ENCODE assay signal across 8 mouse cellular contexts in the genomic region with DNA sequence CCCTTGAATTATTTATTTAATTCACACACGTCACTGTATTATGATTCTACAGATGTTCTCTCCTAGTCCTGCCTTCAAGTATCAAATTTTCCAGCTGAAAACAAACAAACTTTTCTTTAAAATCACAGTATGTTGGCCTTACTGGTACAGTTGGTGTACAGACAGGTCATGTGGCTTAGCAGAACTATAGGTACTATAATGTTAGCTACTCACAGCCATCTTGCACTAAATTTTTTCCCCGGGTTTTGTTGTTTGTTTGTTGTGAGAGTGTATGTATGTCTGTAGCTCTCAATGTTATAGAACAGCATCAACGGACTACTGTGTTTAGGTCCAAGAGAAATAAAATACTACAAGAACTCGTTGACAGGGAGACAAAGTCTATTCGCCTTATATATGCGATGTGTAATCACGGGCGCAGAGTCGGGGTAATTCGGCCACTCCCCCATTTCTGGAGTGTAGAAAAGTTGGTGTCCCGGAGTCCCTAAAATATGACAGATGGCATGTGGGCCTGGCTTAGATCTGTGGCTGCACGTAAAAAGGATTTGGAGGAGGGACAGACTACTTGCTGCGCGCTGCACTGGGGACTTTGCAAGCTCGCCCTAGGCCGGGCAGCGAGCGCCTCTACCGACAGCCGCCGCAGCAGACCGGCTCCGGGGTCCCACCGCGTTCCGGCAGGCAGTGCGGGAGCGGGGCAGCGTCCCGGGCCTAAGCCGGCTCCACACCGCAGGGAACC. TPM values are rescaled to one million over a fixed set of nuclear protein-coding genes. Genes with fewer than 3 reads are reported as not detected.
A peak's percentile ranks its signal among the peaks of the same experiment; 100 is the strongest.
DNase-seq lines count a peak whose midpoint lies in the region; ATAC-seq and TF ChIP-seq lines count a peak whose summit lies in the region.

No protein-coding gene starts in this region.

- no peak for DNase-seq in heart, postnatal 14 days
- DNase-seq in ES-E14 (ENCODE audit: low read depth, low spot score) = peak; percentile 22
- no peak for DNase-seq in forebrain, embryonic 10.5 days (ENCODE audit: extremely low spot score, low spot score)
- DNase-seq in T-cell, adult 2 months (ENCODE audit: low spot score) = no peak
- no peak for DNase-seq in adrenal gland, adult 2 months

- H3K9me3 ChIP-seq in heart, embryonic 14.5 days (ENCODE audit: control insufficient read depth, low read length) = no peaks in the 10 kb centered on the region
- H3K9me3 ChIP-seq in ES-E14 (ENCODE audit: control insufficient read depth, insufficient read depth, low read depth, low read length) = no peaks in the 10 kb centered on the region
- no peaks in the 10 kb centered on the region for H3K9me3 ChIP-seq in forebrain, embryonic 10.5 days
- no peaks in the 10 kb centered on the region for H3K9me3 ChIP-seq in limb, embryonic 15.5 days
- no peaks in the 10 kb centered on the region for H3K9me3 ChIP-seq in stomach, embryonic 14.5 days (ENCODE audit: control insufficient read depth, low read depth, low read length)

- 2% methylated on average over 31 of the region's 32 CpGs for WGBS in heart, embryonic 14.5 days
- WGBS in forebrain, embryonic 10.5 days = 3% methylated on average over 32 of the region's 32 CpGs
- WGBS in limb, embryonic 15.5 days = under 1% methylated on average over 32 of the region's 32 CpGs
- 1% methylated on average over 32 of the region's 32 CpGs for WGBS in stomach, embryonic 14.5 days

- H3K36me3 ChIP-seq in heart, embryonic 14.5 days (ENCODE audit: control insufficient read depth, insufficient read depth, low read length) = peaks cover 33% of the 10 kb centered on the region
- H3K36me3 ChIP-seq in ES-E14 (ENCODE audit: control insufficient read depth, insufficient read depth, low read length, poor library complexity, severe bottlenecking) = no peaks in the 10 kb centered on the region; the same call in 1 of the 2 replicates
- H3K36me3 ChIP-seq in forebrain, embryonic 10.5 days (replicated peaks) = peaks cover 37% of the 10 kb centered on the region
- H3K36me3 ChIP-seq in limb, embryonic 15.5 days = peaks cover 18% of the 10 kb centered on the region
- peaks cover 10% of the 10 kb centered on the region for H3K36me3 ChIP-seq in stomach, embryonic 14.5 days (ENCODE audit: control insufficient read depth, insufficient read depth, low read length)

- H3K9ac ChIP-seq in heart, embryonic 14.5 days (ENCODE audit: low read length) = peak overlapping the region; percentile 93
- peak overlapping the region; percentile 83 for H3K9ac ChIP-seq in ES-E14 (ENCODE audit: insufficient read depth, low read depth, low read length, poor library complexity, severe bottlenecking)
- H3K9ac ChIP-seq in limb, embryonic 15.5 days = peak overlapping the region; percentile 93
- peak overlapping the region; percentile 82 for H3K9ac ChIP-seq in stomach, embryonic 14.5 days (replicated peaks; ENCODE audit: low read depth, low read length)

- peak overlapping the region; percentile 77 to 91 for H3K4me3 ChIP-seq in heart, embryonic 14.5 days (ENCODE audit: control insufficient read depth in 1 of 2, insufficient read depth in 1 of 2, low read depth in 1 of 2, low read length in 2 of 2)
- peak overlapping the region; percentile 75 to 78 for H3K4me3 ChIP-seq in ES-E14 (ENCODE audit: insufficient read depth in 1 of 2, low read depth in 1 of 2, low read length in 2 of 2, poor library complexity in 1 of 2, severe bottlenecking in 1 of 2)
- H3K4me3 ChIP-seq in forebrain, embryonic 10.5 days = peak overlapping the region; percentile 87
- H3K4me3 ChIP-seq in limb, embryonic 15.5 days = peak overlapping the region; percentile 89
- H3K4me3 ChIP-seq in stomach, embryonic 14.5 days (ENCODE audit: low read depth, low read length) = peak overlapping the region; percentile 57

- peak overlapping the region; percentile 97 for H3K27ac ChIP-seq in heart, embryonic 14.5 days (replicated peaks in 1 of 2; ENCODE audit: control insufficient read depth in 1 of 2, insufficient read depth in 1 of 2, low read depth in 2 of 2, low read length in 2 of 2)
- H3K27ac ChIP-seq in ES-E14 (ENCODE audit: insufficient read depth, low read depth, low read length, poor library complexity, severe bottlenecking) = no peak overlapping the region
- peak overlapping the region; percentile 99 for H3K27ac ChIP-seq in forebrain, embryonic 10.5 days
- H3K27ac ChIP-seq in limb, embryonic 15.5 days = peak overlapping the region; percentile 99
- peak overlapping the region; percentile 94 for H3K27ac ChIP-seq in stomach, embryonic 14.5 days (ENCODE audit: low read length)

- peak; percentile 88 for ATAC-seq in heart, embryonic 14.5 days (ENCODE audit: insufficient number of reproducible peaks, insufficient read depth, low FRiP score, low read depth)
- peak; percentile 90 for ATAC-seq in limb, embryonic 15.5 days (ENCODE audit: insufficient number of reproducible peaks, low FRiP score, low TSS enrichment, low read depth)
- ATAC-seq in stomach, embryonic 14.5 days (ENCODE audit: insufficient number of reproducible peaks, insufficient read depth, low FRiP score, low read depth) = peak; percentile 90

- in situ Hi-C loops in ES-E14 (cut with MboI; ENCODE audit: low sequenced_read_pairs in 2 of 2, unreplicated experiment in 2 of 2) = no loop called here

- peak overlapping the region; percentile 74 for H3K4me2 ChIP-seq in heart, embryonic 14.5 days (ENCODE audit: low read length)
- H3K4me2 ChIP-seq in limb, embryonic 15.5 days = peak overlapping the region; percentile 44
- H3K4me2 ChIP-seq in stomach, embryonic 14.5 days (replicated peaks; ENCODE audit: low read depth, low read length) = peak overlapping the region; percentile 47

- intact Hi-C loops in heart, postnatal 14 days (cut with DNase I) = loop anchor here (10.0 kb wide), 1 partner anchor 386 kb away; a partner anchor contains a TSS

- H3K27me3 ChIP-seq in heart, embryonic 14.5 days (ENCODE audit: control insufficient read depth, insufficient read depth, low read length) = no peaks in the 10 kb centered on the region
- no peaks in the 10 kb centered on the region for H3K27me3 ChIP-seq in forebrain, embryonic 10.5 days (ENCODE audit: poor library complexity, severe bottlenecking)
- no peaks in the 10 kb centered on the region for H3K27me3 ChIP-seq in limb, embryonic 15.5 days
- no peaks in the 10 kb centered on the region for H3K27me3 ChIP-seq in stomach, embryonic 14.5 days (ENCODE audit: control insufficient read depth, insufficient read depth, low read length)

- peaks cover 0 to 3% of the 10 kb centered on the region in 2 experiments; a peak in 1 of 4 replicates for H3K4me1 ChIP-seq in heart, embryonic 14.5 days (ENCODE audit: control insufficient read depth in 2 of 2, insufficient read depth in 2 of 2, low read length in 2 of 2)
- no peaks in the 10 kb centered on the region for H3K4me1 ChIP-seq in ES-E14 (ENCODE audit: control insufficient read depth in 2 of 2, insufficient read depth in 2 of 2, low read length in 2 of 2, poor library complexity in 1 of 2)
- peaks cover 10% of the 10 kb centered on the region for H3K4me1 ChIP-seq in forebrain, embryonic 10.5 days
- peaks cover 4% of the 10 kb centered on the region; the same call in 1 of the 2 replicates for H3K4me1 ChIP-seq in limb, embryonic 15.5 days
- no peaks in the 10 kb centered on the region for H3K4me1 ChIP-seq in stomach, embryonic 14.5 days (ENCODE audit: control insufficient read depth, insufficient read depth, low read length)

TF ChIP-seq in ES-E14, 5 proteins besides CTCF, POLR2A, EP300 and RAD21:
- TF ChIP-seq MAFK (IDR thresholded peaks at IDR 0.05; ENCODE audit: insufficient read depth, low read depth, low read length) (no peak), HCFC1 (IDR thresholded peaks at IDR 0.05; ENCODE audit: borderline replicate concordance, insufficient read depth, low read length) (no peak), ZNF384 (IDR thresholded peaks at IDR 0.05; ENCODE audit: low read depth, low read length) (no peak), ZC3H11A (IDR thresholded peaks at IDR 0.05; ENCODE audit: borderline replicate concordance, low read depth, low read length) (no peak), CHD2 (IDR thresholded peaks at IDR 0.05; ENCODE audit: low read depth, low read length) (no peak)

RNA-seq across cellular contexts. Expression of a gene that starts 0.5 kb away (rescaled TPM):
- 44.4 and 45.6 TPM in 2 replicates for polyA plus RNA-seq in heart, embryonic 14.5 days (2014; fragmentation: Nextera tagmentation; extraction: Ambion mirVana)
- 10 to 100 TPM; 27.7 to 30.2 TPM for total RNA-seq in heart, postnatal 14 days (2021)
- 10.4 and 17.4 TPM in 2 replicates for total RNA-seq in ES-E14 (2012; rRNA removed)
- 38.4 and 40.2 TPM in 2 replicates for polyA plus RNA-seq in forebrain, embryonic 10.5 days (2016; fragmentation: Nextera tagmentation; extraction: Ambion mirVana)
- 41.6 and 46.8 TPM in 2 replicates for polyA plus RNA-seq in limb, embryonic 15.5 days (2015; fragmentation: Nextera tagmentation; extraction: Ambion mirVana)
- polyA plus RNA-seq in stomach, embryonic 14.5 days (2014; fragmentation: Nextera tagmentation; extraction: Ambion mirVana) = 47.6 and 50.1 TPM in 2 replicates
- total RNA-seq in adrenal gland, adult 2 months (2021) = 10 to 100 TPM; 20.7 to 37.3 TPM
- 1.2 and 2.8 TPM in 2 replicates for polyA plus RNA-seq in adrenal gland, adult 2 months (2012; rRNA removed)

RNA-seq across cellular contexts. Expression of a gene that starts 38.4 kb away (rescaled TPM):
- not detected in 2 replicates for polyA plus RNA-seq in heart, embryonic 14.5 days (2014; fragmentation: Nextera tagmentation; extraction: Ambion mirVana)
- 1 to 10 TPM in 1 of 2 experiments, under 1 TPM in 1; 0.39 to 1.0 TPM for total RNA-seq in heart, postnatal 14 days (2021)
- not detected in 2 replicates for total RNA-seq in ES-E14 (2012; rRNA removed)
- not detected in 2 replicates for polyA plus RNA-seq in forebrain, embryonic 10.5 days (2016; fragmentation: Nextera tagmentation; extraction: Ambion mirVana)
- polyA plus RNA-seq in limb, embryonic 15.5 days (2015; fragmentation: Nextera tagmentation; extraction: Ambion mirVana) = 0.21 TPM in 1 of 2 replicates, not detected in the other
- polyA plus RNA-seq in stomach, embryonic 14.5 days (2014; fragmentation: Nextera tagmentation; extraction: Ambion mirVana) = 0.52 and 0.55 TPM in 2 replicates
- total RNA-seq in adrenal gland, adult 2 months (2021) = 1 to 10 TPM in 1 of 2 experiments, under 1 TPM in 1; 0.61 to 1.9 TPM
- not detected in 2 replicates for polyA plus RNA-seq in adrenal gland, adult 2 months (2012; rRNA removed)

Comparison
In these comparisons a context has a peak if more than half of its experiments do, and no peak if none do; other contexts are left out.
1. RNA of a gene that starts 0.5 kb away (polyA plus RNA-seq): 47.6 to 50.1 TPM in stomach, embryonic 14.5 days, 44.4 to 45.6 TPM in heart, embryonic 14.5 days, 41.6 to 46.8 TPM in limb, embryonic 15.5 days and 38.4 to 40.2 TPM in forebrain, embryonic 10.5 days; 1.2 to 2.8 TPM in adrenal gland, adult 2 months; every median in the first group is over 10 times any median in the second.
2. Peak in every context shown above with its lines, with median percentiles within 50 percentile points of each other: ATAC-seq, H3K4me2 ChIP-seq, H3K4me3 ChIP-seq and H3K9ac ChIP-seq.